Mouse (Mus musculus) ES-E14 (cell line): Measurements from ENCODE around the gene Jade1.

Experiments used
- CHD2 ChIP-seq: IDR thresholded peaks from 2 replicates; pipeline ENCODE4 v1.6.1; 2014; ENCODE audit warnings: mild to moderate bottlenecking, low read depth, low read length, inconsistent platforms
- HCFC1 ChIP-seq: IDR thresholded peaks from 2 replicates; pipeline ENCODE4 v1.6.1; 2012; ENCODE audit warnings: low read length, inconsistent platforms, borderline replicate concordance; ENCODE audit not compliant: insufficient read depth
- MAFK ChIP-seq: IDR thresholded peaks from 2 replicates; pipeline ENCODE4 v1.6.1; 2014; ENCODE audit warnings: mild to moderate bottlenecking, low read depth, low read length, inconsistent platforms; ENCODE audit not compliant: insufficient read depth
- ZC3H11A ChIP-seq: IDR thresholded peaks from 2 replicates; pipeline ENCODE4 v1.6.1; 2012; ENCODE audit warnings: low read depth, mild to moderate bottlenecking, inconsistent platforms, low read length, borderline replicate concordance
- ZNF384 ChIP-seq: IDR thresholded peaks from 2 replicates; pipeline ENCODE4 v1.6.1; 2012; ENCODE audit warnings: low read depth, low read length, inconsistent platforms

- TF ChIP-seq ZC3H11A (no peak), CHD2 (no peak), ZNF384 (no peak), MAFK (no peak), HCFC1 (no peak)
Measured at GRCm38 (mm10) chr3:41613706-41614105, 58.2 kb downstream of the Jade1 start.
